26 mouse cellular contexts compared by ENCODE assay signal in genomic region chr7:30030677-30031076, GRCm38 (mm10). TPM values are rescaled to one million over a fixed set of nuclear protein-coding genes. Genes with fewer than 3 reads are reported as not detected.
DNase-seq lines count a peak whose midpoint lies in the region; ATAC-seq and TF ChIP-seq lines count a peak whose summit lies in the region.
"Had no signal": no experiment of that assay in that cellular context is flagged by ENCODE, and none has a peak within 500 bp of the region (broad histone marks: within the 10 kb centered on the region; RNA-seq: fewer than 3 reads in every experiment).

No protein-coding gene starts in this region.

- no peak overlapping the region for H3K4me2 ChIP-seq in liver, embryonic 11.5 days
- H3K4me2 ChIP-seq: heart, embryonic 13.5 days; hindbrain, embryonic 12.5 days; neural tube, embryonic 13.5 days had no signal

- H3K4me1 ChIP-seq in heart, embryonic 10.5 days: 0 out of 2 replicates have a peak, but pooled peaks cover 3% of the 10 kb centered on the region
- no peaks in the 10 kb centered on the region for H3K4me1 ChIP-seq in liver, adult 2 months (ENCODE audit: control insufficient read depth, insufficient read depth, low read length)
- H3K4me1 ChIP-seq in liver, embryonic 11.5 days (replicated peaks; ENCODE audit: control insufficient read depth, insufficient read depth, low read length): no peaks in the 10 kb centered on the region
- H3K4me1 ChIP-seq in ES-E14 (ENCODE audit: control insufficient read depth in 2 of 2, insufficient read depth in 2 of 2, low read length in 2 of 2, poor library complexity in 1 of 2): peaks cover 9 to 35% of the 10 kb centered on the region in 2 experiments
- H3K4me1 ChIP-seq: heart, embryonic 13.5 days; hindbrain, embryonic 12.5 days; neural tube, embryonic 13.5 days had no signal

- H3K27ac ChIP-seq in heart, embryonic 10.5 days: no peak overlapping the region
- no peak overlapping the region for H3K27ac ChIP-seq in liver, adult 2 months (replicated peaks; ENCODE audit: insufficient read depth, low read depth, low read length)
- no peak overlapping the region for H3K27ac ChIP-seq in liver, embryonic 11.5 days (ENCODE audit: low read depth, low read length)
- H3K27ac ChIP-seq in ES-E14 (ENCODE audit: insufficient read depth, low read depth, low read length, poor library complexity, severe bottlenecking): peak overlapping the region; percentile 89
- H3K27ac ChIP-seq: forebrain, embryonic 10.5 days; heart, embryonic 13.5 days; hindbrain, embryonic 12.5 days; liver, embryonic 14.5 days; neural tube, embryonic 13.5 days had no signal

- H3K27me3 ChIP-seq in heart, embryonic 10.5 days (ENCODE audit: insufficient read depth, poor library complexity, severe bottlenecking): no peaks in the 10 kb centered on the region
- H3K27me3 ChIP-seq in liver, adult 2 months (ENCODE audit: control insufficient read depth, insufficient read depth, low read length): no peaks in the 10 kb centered on the region
- no peaks in the 10 kb centered on the region for H3K27me3 ChIP-seq in liver, embryonic 11.5 days (replicated peaks; ENCODE audit: control insufficient read depth, insufficient read depth, low read length)
- H3K27me3 ChIP-seq: CH12.LX; heart, embryonic 13.5 days; hindbrain, embryonic 12.5 days; neural tube, embryonic 13.5 days had no signal

- WGBS in heart, embryonic 10.5 days: 36% methylated on average over 6 of the region's 6 CpGs
- WGBS in liver, adult 2 months: 9% methylated on average over 6 of the region's 6 CpGs
- 42% methylated on average over 6 of the region's 6 CpGs for WGBS in liver, embryonic 11.5 days

- in situ Hi-C loops in ES-E14 (cut with MboI; ENCODE audit: low sequenced_read_pairs in 2 of 2, unreplicated experiment in 2 of 2): no loop called here

- DNase-seq in heart, embryonic 10.5 days (ENCODE audit: low spot score): peak; percentile 46
- no peak for DNase-seq in heart, postnatal 10 days
- DNase-seq in liver, adult 2 months (ENCODE audit: extremely low read depth, low read depth, low spot score): peak; percentile 37
- DNase-seq in liver, embryonic 11.5 days (ENCODE audit: low spot score): no peak
- no peak for DNase-seq in ES-E14 (ENCODE audit: low read depth, low spot score)
- DNase-seq in retina, embryonic 14.5 days (ENCODE audit: low spot score): peak; percentile 22
- DNase-seq in spleen, postnatal 4 days (ENCODE audit: low spot score in 2 of 2): no peak
- DNase-seq: B cell, adult 2 months; cerebellum, adult 9-10 months; forebrain, postnatal 0 days; gastrocnemius, postnatal 25 days; heart, adult 18-20 months; lung, postnatal 4 days; thymus, adult 18-20 months; thymus, postnatal 4 days had no signal

- no peak overlapping the region for H3K4me3 ChIP-seq in heart, embryonic 10.5 days
- H3K4me3 ChIP-seq in liver, adult 2 months (ENCODE audit: insufficient read depth, low read depth, low read length): no peak overlapping the region
- H3K4me3 ChIP-seq in liver, embryonic 11.5 days (ENCODE audit: low read depth, low read length): no peak overlapping the region
- peak overlapping the region in 1 of 2 experiments; percentile 25; a peak in 1 of 4 replicates for H3K4me3 ChIP-seq in ES-E14 (ENCODE audit: insufficient read depth in 1 of 2, low read depth in 1 of 2, low read length in 2 of 2, poor library complexity in 1 of 2, severe bottlenecking in 1 of 2)
- H3K4me3 ChIP-seq: forebrain, embryonic 10.5 days; heart, embryonic 13.5 days; hindbrain, embryonic 12.5 days; myocyte; neural tube, embryonic 13.5 days had no signal

- ATAC-seq in liver, embryonic 11.5 days (replicated peaks; ENCODE audit: low FRiP score): no peak
- ATAC-seq: forebrain, postnatal 0 days; intestine, postnatal 0 days; midbrain, embryonic 16.5 days had no signal

- TF ChIP-seq CTCF in liver, adult 2 months (IDR thresholded peaks at IDR 0.05; ENCODE audit: low read depth, low read length): no peak

- H3K36me3 ChIP-seq in heart, embryonic 10.5 days: peaks cover 28% of the 10 kb centered on the region
- H3K36me3 ChIP-seq in liver, adult 2 months (ENCODE audit: control insufficient read depth, insufficient read depth, low read length): no peaks in the 10 kb centered on the region
- H3K36me3 ChIP-seq in liver, embryonic 11.5 days (ENCODE audit: control insufficient read depth, insufficient read depth, low read length): peaks cover 5% of the 10 kb centered on the region; the same call in 1 of the 2 replicates
- peaks cover 15% of the 10 kb centered on the region; the same call in 1 of the 2 replicates for H3K36me3 ChIP-seq in ES-E14 (ENCODE audit: control insufficient read depth, insufficient read depth, low read length, poor library complexity, severe bottlenecking)

- H3K79me2 ChIP-seq in liver, adult 2 months (ENCODE audit: control insufficient read depth, insufficient read depth, low read length): no peaks in the 10 kb centered on the region

- TF ChIP-seq POLR2A in liver, adult 2 months (IDR thresholded peaks at IDR 0.05; ENCODE audit: extremely low read depth, insufficient read depth, low read length): no peak

- no peaks in the 10 kb centered on the region for H3K9me3 ChIP-seq in heart, embryonic 10.5 days
- no peaks in the 10 kb centered on the region for H3K9me3 ChIP-seq in liver, embryonic 11.5 days (ENCODE audit: control insufficient read depth, low read length)
- H3K9me3 ChIP-seq in ES-E14 (ENCODE audit: control insufficient read depth, insufficient read depth, low read depth, low read length): no peaks in the 10 kb centered on the region
- H3K9me3 ChIP-seq: forebrain, embryonic 10.5 days; heart, embryonic 13.5 days; hindbrain, embryonic 12.5 days; neural tube, embryonic 13.5 days had no signal

- intact Hi-C loops in heart, postnatal 10 days (cut with DNase I): no loop called here

- H3K9ac ChIP-seq in liver, adult 2 months (ENCODE audit: low read depth, low read length): no peak overlapping the region
- no peak overlapping the region for H3K9ac ChIP-seq in liver, embryonic 11.5 days (ENCODE audit: low read depth, low read length)
- H3K9ac ChIP-seq in ES-E14 (ENCODE audit: insufficient read depth, low read depth, low read length, poor library complexity, severe bottlenecking): peak overlapping the region; percentile 65
- H3K9ac ChIP-seq: forebrain, postnatal 0 days; heart, embryonic 13.5 days; hindbrain, embryonic 12.5 days; liver, embryonic 14.5 days; neural tube, embryonic 13.5 days had no signal

TF ChIP-seq in ES-E14, 5 proteins besides CTCF, POLR2A, EP300 and RAD21:
- TF ChIP-seq ZC3H11A (IDR thresholded peaks at IDR 0.05; ENCODE audit: borderline replicate concordance, low read depth, low read length) (no peak), CHD2 (IDR thresholded peaks at IDR 0.05; ENCODE audit: low read depth, low read length) (no peak), MAFK (IDR thresholded peaks at IDR 0.05; ENCODE audit: insufficient read depth, low read depth, low read length) (no peak), ZNF384 (IDR thresholded peaks at IDR 0.05; ENCODE audit: low read depth, low read length) (no peak), HCFC1 (IDR thresholded peaks at IDR 0.05; ENCODE audit: borderline replicate concordance, insufficient read depth, low read length) (no peak)
TF ChIP-seq in ES-E14: peak in this region for 0.

RNA-seq across cellular contexts. Expression of gene Zfp14, which starts 20.5 kb away (rescaled TPM):
- 2.7 and 3.2 TPM in 2 replicates for polyA plus RNA-seq in heart, embryonic 10.5 days (2016; fragmentation: Nextera tagmentation; extraction: Ambion mirVana)
- 1 to 10 TPM; 1.6 to 2.6 TPM for total RNA-seq in heart, postnatal 10 days (2021)
- total RNA-seq in liver, adult 2 months (2014; rRNA removed): 1.1 TPM in 2 replicates
- polyA plus RNA-seq in liver, adult 2 months (2012; rRNA removed): 0.49 and 0.65 TPM in 2 replicates
- 1.4 and 1.8 TPM in 2 replicates for polyA plus RNA-seq in liver, embryonic 11.5 days (2014; fragmentation: Nextera tagmentation; extraction: Ambion mirVana)
- 2.1 and 3.3 TPM in 2 replicates for total RNA-seq in ES-E14 (2012; rRNA removed)

RNA-seq across cellular contexts. Expression of gene Zfp82, which starts 42.0 kb away (rescaled TPM):
- 4.5 and 5.2 TPM in 2 replicates for polyA plus RNA-seq in heart, embryonic 10.5 days (2016; fragmentation: Nextera tagmentation; extraction: Ambion mirVana)
- 1 to 10 TPM in 1 of 2 experiments, under 1 TPM in 1; 0.98 to 1.1 TPM for total RNA-seq in heart, postnatal 10 days (2021)
- total RNA-seq in liver, adult 2 months (2014; rRNA removed): 0.40 and 0.46 TPM in 2 replicates
- 0.04 and 0.14 TPM in 2 replicates for polyA plus RNA-seq in liver, adult 2 months (2012; rRNA removed)
- polyA plus RNA-seq in liver, embryonic 11.5 days (2014; fragmentation: Nextera tagmentation; extraction: Ambion mirVana): 3.9 and 4.1 TPM in 2 replicates
- 5.8 and 7.3 TPM in 2 replicates for total RNA-seq in ES-E14 (2012; rRNA removed)

RNA-seq across cellular contexts. Expression of gene Zfp568, which starts 46.9 kb away (rescaled TPM):
- 32.0 and 33.8 TPM in 2 replicates for polyA plus RNA-seq in heart, embryonic 10.5 days (2016; fragmentation: Nextera tagmentation; extraction: Ambion mirVana)
- total RNA-seq in heart, postnatal 10 days (2021): 10 to 100 TPM; 46.7 to 53.1 TPM
- 8.7 and 8.8 TPM in 2 replicates for total RNA-seq in liver, adult 2 months (2014; rRNA removed)
- polyA plus RNA-seq in liver, adult 2 months (2012; rRNA removed): 4.3 and 4.9 TPM in 2 replicates
- polyA plus RNA-seq in liver, embryonic 11.5 days (2014; fragmentation: Nextera tagmentation; extraction: Ambion mirVana): 23.6 and 25.3 TPM in 2 replicates
- 120 and 126 TPM in 2 replicates for total RNA-seq in ES-E14 (2012; rRNA removed)

RNA-seq across cellular contexts. Expression of gene Gm26920, which starts 59.5 kb away (rescaled TPM):
- polyA plus RNA-seq in heart, embryonic 10.5 days (2016; fragmentation: Nextera tagmentation; extraction: Ambion mirVana): 0.34 and 1.0 TPM in 2 replicates
- under 1 TPM in 1 of 2 experiments, not detected in 1; 0.62 TPM for total RNA-seq in heart, postnatal 10 days (2021)
- total RNA-seq in liver, adult 2 months (2014; rRNA removed): 0.13 TPM in 1 of 2 replicates, not detected in the other
- not detected in 2 replicates for polyA plus RNA-seq in liver, adult 2 months (2012; rRNA removed)
- 0.32 and 0.43 TPM in 2 replicates for polyA plus RNA-seq in liver, embryonic 11.5 days (2014; fragmentation: Nextera tagmentation; extraction: Ambion mirVana)
- total RNA-seq in ES-E14 (2012; rRNA removed): 0.26 and 0.71 TPM in 2 replicates
- total RNA-seq: CH12.LX; gastrocnemius, postnatal 25 days; heart, adult 18-20 months; heart, postnatal 25 days; layer of hippocampus, postnatal 14 days had no signal
- polyA plus RNA-seq: intestine, postnatal 0 days had no signal

RNA-seq across cellular contexts. Expression of gene Zfp566, which starts 59.6 kb away (rescaled TPM):
- 7.0 and 10.7 TPM in 2 replicates for polyA plus RNA-seq in heart, embryonic 10.5 days (2016; fragmentation: Nextera tagmentation; extraction: Ambion mirVana)
- total RNA-seq in heart, postnatal 10 days (2021): 1 to 10 TPM; 1.3 to 2.3 TPM
- 0.37 and 0.67 TPM in 2 replicates for total RNA-seq in liver, adult 2 months (2014; rRNA removed)
- polyA plus RNA-seq in liver, adult 2 months (2012; rRNA removed): 0.56 and 1.9 TPM in 2 replicates
- polyA plus RNA-seq in liver, embryonic 11.5 days (2014; fragmentation: Nextera tagmentation; extraction: Ambion mirVana): 7.6 and 7.7 TPM in 2 replicates
- 13.1 and 16.3 TPM in 2 replicates for total RNA-seq in ES-E14 (2012; rRNA removed)

Comparison
In these comparisons a context has a peak if more than half of its experiments do, and no peak if none do; other contexts are left out.
1. DNase-seq: peak in heart, embryonic 10.5 days (single experiment), liver, adult 2 months (single experiment) and retina, embryonic 14.5 days (single experiment); none in heart, postnatal 10 days (0 of 2), liver, embryonic 11.5 days (single experiment), ES-E14 (single experiment) and spleen, postnatal 4 days (0 of 2).